Mouse (Mus musculus) lung, postnatal 0 days (tissue): ENCODE measurements at regions not wholly inside any gene's neighbourhood (a gene's known extent, or its start where the extent isn't known, plus 50 kb on each side); places are given as distances from the start of the nearest gene placed in this dataset.

Experiments
- CTCF ChIP-seq: IDR thresholded peaks from 2 replicates; pipeline ENCODE4 v1.5.1; 2016; ENCODE audit warnings: antibody characterized with exemption, mild to moderate bottlenecking
- EP300 ChIP-seq: IDR thresholded peaks from 2 replicates; pipeline ENCODE4 v1.6.1; 2016; ENCODE audit warnings: antibody characterized with exemption, mild to moderate bottlenecking, control low read depth

DNA sequence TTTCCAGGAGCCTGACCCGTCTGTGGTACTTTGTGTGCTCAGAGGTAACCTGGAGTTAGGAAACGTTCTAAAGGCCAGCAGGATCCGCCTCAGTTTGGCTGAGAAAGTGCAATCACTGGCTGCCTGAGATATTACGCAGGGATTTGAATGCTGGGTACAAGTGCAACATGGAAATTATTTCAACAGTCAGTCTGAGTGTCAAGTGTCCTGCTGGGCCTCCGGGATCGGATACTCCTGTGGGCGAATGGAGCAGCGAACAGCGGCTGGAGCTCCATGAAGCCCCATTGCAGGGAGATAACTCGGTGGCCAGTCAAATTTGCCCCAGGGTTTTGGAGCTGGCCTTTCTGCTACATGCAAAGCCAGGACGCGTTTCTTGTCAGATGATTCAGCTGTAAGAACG lies 332.4 kb downstream of the Foxo1 start:
- TF ChIP-seq EP300 (peak; percentile 26; the same call in 1 of the 2 replicates), CTCF (no peak)
